Mouse (Mus musculus): ENCODE results near the gene AC134908.4.

DNA sequence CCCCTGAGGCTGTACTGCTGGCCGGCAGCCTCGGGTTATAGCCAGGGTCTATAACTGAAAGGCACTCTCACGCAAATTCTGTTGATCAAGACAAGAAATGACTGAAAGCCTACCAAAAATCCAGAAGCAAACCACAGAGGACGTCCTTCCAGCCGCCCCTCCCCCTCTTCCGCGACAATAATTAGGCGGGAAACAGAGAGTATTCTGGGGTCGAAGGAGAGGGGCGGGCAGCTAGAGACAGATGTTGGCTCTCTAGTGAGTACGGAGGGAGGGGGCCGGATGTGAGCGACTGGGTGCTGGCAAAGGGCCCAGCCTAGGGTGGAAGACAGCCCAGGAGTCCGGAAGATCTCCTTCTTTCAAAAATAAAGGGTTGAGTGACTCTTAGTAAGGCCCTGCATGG lies 2.8 kb downstream of the AC134908.4 start, which contains the start of gene Fam173a:
- no peak for TF ChIP-seq EP300 (IDR thresholded peaks at IDR 0.05; ENCODE audit: low read depth)
- no peak for TF ChIP-seq CTCF (IDR thresholded peaks at IDR 0.05; ENCODE audit: low read depth)

All from liver, postnatal 0 days (tissue).